Mouse (Mus musculus) cerebellum, adult (tissue): ENCODE data around the gene Pam16.
A peak's percentile ranks its signal among the peaks of the same experiment; 100 is the strongest.

Experiments
- ATAC-seq: cut with Nextera tagmentation; 2 replicates; pipeline ENCODE4 v1.9.2; 2017; ENCODE audit warnings: mild to moderate bottlenecking, moderate library complexity, mixed read lengths; ENCODE audit not compliant: insufficient number of reproducible peaks, low FRiP score, low TSS enrichment

Pam16 gene

GRCm38 (mm10) chr16:4624481-4625110, at the start of gene Pam16:
Gene Pam16 (minus strand): TSS chr16:4624988.
- peak; percentile 77 for ATAC-seq

DNA sequence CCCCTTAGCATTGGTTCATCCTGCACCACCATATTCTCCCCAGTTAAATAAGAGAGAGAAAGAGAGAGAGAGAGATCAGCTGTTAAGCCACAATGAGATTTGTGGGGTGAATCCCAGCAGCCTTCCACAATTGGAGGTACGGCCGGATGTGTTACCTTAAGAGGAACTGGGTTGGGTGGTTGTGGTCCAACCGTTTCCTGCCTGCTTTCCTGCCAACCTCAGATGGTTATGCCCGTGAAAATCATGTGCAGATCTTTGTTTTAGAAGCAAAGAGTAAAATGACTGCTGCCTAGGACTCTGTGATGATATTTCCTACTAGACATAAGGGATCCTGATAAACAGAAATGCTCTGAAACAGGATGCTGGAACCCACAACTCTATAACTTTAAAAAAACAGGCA, 49.3 kb upstream of the Pam16 start:
- no peak for ATAC-seq

DNA sequence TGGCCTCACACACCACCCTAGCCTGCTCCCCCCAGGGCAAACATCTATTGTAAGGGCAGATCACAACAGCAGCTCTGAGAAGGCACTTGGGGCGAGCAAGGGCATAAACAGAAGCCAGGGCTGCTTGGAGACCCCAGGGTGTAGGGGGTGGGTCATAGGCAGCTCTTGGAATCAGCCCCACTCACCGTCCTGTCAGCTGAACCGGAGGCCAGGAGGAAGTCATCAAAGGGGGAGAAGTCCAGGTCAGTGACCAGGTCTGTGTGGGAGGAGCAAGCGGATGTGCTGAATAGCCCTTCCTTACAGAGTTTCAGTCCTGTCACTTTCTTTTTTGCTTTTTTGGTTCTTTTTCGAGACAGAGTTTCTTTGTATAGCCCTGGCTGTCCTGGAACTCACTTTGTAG, 45.5 kb upstream of the Pam16 start:
- ATAC-seq: no peak

- ATAC-seq: peak; percentile 85
Observed at GRCm38 (mm10) chr16:4667190-4667808, 42.5 kb upstream of the Pam16 start.

- ATAC-seq: no peak
Observed at GRCm38 (mm10) chr16:4665726-4666125, 40.9 kb upstream of the Pam16 start.

DNA sequence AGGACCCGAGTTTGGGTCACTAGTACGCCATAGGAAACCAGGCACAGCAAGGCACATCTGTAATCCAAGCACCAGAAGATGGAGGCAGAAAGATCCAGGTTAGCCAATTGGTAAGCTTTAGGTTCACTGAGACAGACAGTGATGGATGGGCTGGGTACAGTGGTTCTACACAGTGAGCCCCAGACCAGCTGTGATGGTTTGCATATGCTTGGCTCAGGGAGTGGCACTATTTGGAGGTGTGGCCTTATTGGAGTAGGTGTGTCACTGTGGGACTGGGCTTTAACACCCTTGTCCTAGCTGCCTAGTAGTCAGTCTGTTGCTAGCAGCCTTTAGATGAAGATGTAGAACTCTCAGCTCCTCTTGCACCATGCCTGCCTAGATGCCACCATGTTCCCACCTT, 39.0 kb upstream of the Pam16 start:
- ATAC-seq: no peak

DNA sequence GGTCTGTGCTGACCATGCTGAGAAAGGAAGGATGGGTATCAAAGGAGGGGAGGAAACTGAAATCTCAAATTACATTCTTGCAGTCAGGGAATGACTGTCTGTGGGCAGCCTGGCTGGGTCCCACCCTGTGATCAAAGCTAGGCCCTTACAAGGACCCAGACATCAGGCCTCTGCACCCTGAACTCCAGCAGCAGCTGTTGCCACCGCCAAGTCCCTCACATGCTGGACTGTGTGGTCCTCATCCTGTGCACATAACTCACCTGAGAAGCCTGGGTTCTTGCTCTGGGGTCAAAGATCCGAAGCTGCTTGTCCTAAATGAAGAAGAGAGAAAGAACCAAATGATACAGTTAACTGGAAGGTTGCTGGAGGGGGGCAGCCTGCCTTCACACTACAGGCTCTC, 36.8 kb upstream of the Pam16 start:
- no peak for ATAC-seq

GRCm38 (mm10) chr16:4659326-4659725, 34.5 kb upstream of the Pam16 start:
- no peak for ATAC-seq

DNA sequence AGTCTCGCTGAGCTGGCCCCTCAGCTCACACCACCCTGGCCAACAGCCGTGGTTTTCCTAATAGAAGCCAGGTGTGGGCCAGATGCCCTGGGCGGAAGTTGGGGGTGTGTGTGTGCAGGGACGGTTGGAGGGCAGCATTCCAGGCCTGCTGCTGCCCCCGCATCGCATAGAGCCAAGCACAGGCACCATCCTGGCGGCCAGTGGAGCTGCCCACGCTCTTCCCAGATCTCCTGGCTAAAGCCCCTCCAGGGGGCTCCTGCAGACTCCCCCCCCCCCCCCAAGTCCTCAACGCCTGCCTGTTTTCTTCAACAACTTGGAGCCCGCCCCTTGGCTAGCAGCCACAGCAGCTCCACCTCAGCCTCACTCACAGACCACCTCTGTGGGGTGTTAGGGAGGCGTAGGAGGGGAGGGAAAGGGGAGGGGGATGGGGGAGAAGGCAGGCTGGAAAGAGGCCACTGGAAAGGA, 34.0 kb upstream of the Pam16 start:
- no peak for ATAC-seq

GRCm38 (mm10) chr16:4656571-4657081, 31.8 kb upstream of the Pam16 start:
- ATAC-seq: no peak

DNA sequence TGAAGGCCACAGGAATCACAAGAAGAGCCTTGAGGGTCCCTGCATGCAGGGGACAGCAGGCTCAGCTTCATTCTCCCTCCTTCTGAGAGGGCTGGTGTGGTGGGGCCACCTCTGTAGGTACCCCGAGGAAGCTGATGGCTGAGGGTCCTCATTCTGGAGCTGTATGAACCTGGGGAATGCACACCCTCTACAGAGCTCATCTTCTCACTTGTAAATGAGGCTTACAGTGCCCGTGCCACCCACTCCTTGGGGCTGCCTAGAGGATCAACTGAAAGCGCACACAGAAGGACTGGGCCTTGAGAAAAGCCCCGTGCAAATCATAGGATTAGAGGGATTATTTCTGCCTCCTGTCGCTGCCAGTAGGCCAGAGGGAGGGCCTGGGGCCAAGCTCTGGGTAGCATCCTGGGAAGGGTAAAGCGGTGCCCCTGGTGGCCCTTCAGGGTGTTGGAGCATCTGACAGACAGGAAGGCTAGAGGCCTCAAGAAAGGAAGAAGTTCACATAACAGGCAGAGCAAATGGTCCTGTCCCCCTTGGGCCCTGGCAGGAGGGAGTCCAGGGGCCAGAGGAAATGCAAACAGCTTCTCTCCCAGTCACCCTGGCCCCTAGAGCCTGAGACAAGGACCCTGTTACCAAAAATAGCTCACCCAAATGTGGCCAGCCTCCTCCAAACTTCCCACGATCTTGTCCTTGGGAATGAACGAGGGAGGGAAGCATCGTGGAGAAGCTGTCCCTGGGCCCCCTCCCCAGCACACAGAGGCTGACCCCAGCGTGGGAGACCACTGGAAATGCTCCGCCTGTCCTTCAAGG, 31.2 kb upstream of the Pam16 start:
- no peak for ATAC-seq

- no peak for ATAC-seq
Observed at GRCm38 (mm10) chr16:4655251-4655734, 30.5 kb upstream of the Pam16 start.

- no peak for ATAC-seq
Observed at GRCm38 (mm10) chr16:4654706-4655105, 29.9 kb upstream of the Pam16 start.

GRCm38 (mm10) chr16:4652707-4653416, 28.1 kb upstream of the Pam16 start:
- peak; percentile 84 for ATAC-seq

DNA sequence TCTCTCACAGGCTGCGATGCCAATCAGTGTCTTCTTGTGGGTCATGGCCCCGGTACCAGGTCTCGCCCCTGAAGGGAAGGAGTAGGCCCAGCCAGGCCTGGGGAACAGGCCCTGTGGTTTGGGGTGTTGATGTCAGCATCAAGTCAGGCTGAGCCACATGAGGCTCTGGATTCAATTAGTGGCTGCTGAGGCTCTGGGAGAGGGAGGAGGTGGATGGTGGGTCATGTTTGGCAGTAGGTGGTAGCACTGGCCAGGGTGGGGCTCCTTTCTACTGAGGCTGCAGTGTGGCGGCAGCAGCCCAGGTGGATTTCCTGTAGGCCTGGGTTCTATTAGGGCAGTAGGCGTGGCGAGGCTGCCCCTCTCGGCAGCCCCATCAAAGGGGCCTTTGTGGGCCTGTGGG, 26.8 kb upstream of the Pam16 start:
- no peak for ATAC-seq

DNA sequence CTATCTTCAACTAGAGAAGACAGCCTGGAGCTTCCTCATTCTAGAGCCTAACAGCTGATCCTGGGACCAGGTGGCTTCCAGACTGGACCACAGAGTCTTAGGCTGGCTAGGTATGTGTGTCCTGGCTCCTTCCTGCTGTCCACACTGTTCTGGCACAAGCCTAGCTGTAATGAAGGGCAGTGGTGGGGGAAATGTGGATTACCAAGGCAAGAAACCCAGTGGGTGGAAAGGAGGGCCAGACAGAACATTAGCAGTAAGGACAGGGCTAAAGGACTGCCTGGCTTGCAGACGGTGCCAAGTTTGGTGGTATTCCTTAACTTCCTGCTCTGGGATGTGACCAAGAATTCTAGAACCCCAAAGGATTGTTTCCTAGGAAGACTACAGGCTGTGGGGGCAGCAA, 26.3 kb upstream of the Pam16 start:
- ATAC-seq: no peak

- no peak for ATAC-seq
Observed at GRCm38 (mm10) chr16:4650161-4650560, 25.4 kb upstream of the Pam16 start.

DNA sequence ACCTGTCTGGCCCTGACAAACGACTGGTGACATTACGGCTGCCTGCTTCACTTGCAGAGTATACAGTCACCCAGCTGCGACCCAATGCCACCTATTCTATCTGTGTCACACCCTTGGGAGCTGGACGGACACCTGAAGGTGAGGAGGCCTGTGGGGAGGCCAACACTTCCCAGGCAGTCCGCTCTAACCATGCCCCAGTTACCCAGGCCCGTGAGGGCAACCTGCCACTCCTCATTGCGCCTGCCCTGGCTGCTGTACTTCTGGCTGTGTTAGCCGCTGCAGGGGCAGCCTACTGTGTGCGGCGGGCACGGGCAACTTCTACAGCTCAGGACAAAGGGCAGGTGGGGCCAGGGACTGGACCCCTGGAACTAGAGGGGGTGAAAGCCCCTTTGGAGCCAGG, 24.9 kb upstream of the Pam16 start:
- no peak for ATAC-seq

DNA sequence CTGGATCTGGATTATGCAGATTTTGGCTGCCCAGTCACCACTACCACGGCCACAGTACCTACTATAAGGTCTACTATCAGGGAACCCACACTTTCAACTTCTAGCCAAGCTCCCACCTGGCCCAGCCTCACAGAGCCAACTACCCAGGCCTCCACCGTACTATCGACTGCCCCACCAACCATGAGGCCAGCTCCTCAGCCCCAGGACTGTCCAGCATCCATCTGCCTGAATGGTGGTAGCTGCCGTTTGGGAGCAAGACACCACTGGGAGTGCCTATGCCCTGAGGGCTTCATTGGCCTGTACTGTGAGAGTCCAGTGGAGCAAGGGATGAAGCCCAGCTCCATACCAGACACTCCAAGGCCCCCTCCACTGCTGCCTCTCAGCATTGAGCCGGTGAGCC, 24.4 kb upstream of the Pam16 start:
- ATAC-seq: no peak

DNA sequence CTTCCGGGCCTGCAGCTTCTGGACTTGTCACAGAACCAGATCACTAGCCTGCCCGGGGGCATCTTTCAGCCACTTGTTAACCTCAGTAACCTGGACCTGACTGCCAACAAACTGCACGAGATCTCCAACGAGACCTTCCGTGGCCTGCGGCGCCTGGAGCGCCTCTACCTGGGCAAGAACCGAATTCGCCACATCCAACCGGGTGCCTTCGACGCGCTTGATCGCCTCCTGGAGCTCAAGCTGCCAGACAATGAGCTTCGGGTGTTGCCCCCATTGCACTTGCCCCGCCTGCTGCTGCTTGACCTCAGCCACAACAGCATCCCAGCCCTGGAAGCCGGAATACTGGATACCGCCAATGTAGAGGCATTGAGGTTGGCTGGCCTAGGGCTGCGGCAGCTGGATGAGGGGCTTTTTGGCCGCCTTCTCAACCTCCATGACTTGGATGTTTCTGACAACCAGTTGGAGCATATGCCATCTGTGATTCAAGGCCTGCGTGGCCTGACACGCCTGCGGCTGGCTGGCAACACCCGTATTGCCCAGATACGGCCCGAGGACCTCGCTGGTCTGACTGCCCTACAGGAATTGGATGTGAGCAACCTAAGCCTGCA, 23.7 kb upstream of the Pam16 start:
- no peak for ATAC-seq
